Mouse (Mus musculus) C2C12 (cell line): Measurements from ENCODE around the gene Ints4.

Source experiments
- CTCF ChIP-seq: IDR thresholded peaks from one replicate; pipeline ENCODE4 v1.5.1; 2011; ENCODE audit not compliant: control insufficient read depth, insufficient read depth, insufficient read length
- MAX ChIP-seq: IDR thresholded peaks from one replicate; pipeline ENCODE4 v1.6.1; 2011; ENCODE audit warnings: mild to moderate bottlenecking, control low read depth
- MYOG ChIP-seq: IDR thresholded peaks from one replicate; pipeline ENCODE4 v1.6.1; 2011; ENCODE audit not compliant: control insufficient read depth, insufficient read length; ENCODE audit errors: extremely low read depth

DNA sequence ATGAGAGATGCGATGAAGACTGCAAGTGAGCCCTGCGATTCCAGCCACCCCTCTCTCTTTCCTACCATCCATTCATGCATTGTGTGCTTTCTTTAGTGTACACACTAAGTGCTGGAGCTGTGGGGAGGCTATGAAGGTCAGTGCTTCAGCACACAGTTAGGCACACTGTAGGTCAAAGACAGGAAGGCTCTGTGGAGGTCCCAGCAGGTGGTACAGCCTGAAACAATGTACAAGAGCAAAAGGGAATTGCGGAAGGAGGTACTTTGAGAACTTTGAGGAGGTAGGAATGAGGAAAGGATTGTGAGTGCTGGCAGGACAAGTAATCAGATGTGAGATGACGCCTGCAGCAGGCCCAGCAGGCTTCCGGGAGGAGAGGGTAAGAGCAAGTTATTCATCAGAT lies 54.8 kb downstream of the Ints4 start:
- TF ChIP-seq CTCF (no peak), MYOG (no peak), MAX (no peak)
